Mouse (Mus musculus): Measurements from ENCODE around the gene Rerg.

Gene Rerg

DNA sequence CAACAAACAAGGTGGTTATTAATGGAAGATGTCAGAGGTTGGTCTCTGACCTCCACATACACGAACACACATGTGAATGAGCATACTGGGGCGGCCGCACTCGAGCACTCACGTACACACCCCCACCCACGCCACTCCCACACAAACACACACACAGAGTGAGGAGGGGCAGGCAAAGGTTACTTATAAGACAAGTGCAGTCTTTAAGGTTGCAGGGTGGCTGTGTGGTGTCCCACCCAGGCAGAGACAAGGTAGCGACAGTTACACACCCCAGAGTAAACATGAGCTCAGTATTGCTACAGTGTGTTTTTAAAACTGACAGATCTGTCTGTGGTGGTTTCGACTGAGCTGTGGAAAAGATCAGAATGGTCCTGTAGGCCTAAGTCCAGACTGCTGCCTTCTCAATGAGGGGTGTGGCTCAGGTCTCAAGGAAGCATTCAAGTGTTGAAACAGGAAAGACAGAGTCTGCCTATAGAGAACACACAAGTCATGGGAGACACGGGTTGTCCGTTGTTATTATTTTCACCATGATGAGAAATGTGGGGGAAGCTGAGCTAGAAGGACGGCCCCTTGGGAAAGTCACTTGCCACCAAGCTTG lies 8.7 kb downstream of the Rerg start:
- no peak for DNase-seq

DNA sequence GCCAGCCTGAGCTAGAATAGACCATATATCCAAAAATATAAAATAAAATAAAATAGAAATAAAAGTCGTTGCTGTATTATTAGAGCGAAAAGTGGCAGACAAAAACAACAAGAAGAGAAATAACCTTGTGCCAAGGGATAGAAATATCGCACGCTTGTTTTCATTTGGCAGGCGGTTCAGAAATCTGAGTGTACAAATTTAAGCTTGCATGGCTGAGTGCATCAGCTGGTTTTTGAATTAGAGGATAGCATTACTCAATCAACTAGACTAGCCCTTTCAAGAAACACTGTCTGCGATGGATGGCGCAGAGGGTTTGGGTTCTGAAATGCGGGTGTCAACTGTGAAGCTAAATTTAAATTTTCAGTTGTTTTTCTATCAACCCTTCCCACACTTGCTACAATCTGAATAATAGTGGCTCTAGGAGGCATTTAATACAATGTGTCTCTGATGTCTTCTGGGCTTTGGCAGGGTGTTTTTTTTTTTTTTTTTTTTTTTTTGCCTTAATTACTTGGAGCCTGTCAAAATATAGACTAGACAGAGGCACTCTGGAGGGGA lies 10.8 kb downstream of the Rerg start:
- no peak for DNase-seq

DNA sequence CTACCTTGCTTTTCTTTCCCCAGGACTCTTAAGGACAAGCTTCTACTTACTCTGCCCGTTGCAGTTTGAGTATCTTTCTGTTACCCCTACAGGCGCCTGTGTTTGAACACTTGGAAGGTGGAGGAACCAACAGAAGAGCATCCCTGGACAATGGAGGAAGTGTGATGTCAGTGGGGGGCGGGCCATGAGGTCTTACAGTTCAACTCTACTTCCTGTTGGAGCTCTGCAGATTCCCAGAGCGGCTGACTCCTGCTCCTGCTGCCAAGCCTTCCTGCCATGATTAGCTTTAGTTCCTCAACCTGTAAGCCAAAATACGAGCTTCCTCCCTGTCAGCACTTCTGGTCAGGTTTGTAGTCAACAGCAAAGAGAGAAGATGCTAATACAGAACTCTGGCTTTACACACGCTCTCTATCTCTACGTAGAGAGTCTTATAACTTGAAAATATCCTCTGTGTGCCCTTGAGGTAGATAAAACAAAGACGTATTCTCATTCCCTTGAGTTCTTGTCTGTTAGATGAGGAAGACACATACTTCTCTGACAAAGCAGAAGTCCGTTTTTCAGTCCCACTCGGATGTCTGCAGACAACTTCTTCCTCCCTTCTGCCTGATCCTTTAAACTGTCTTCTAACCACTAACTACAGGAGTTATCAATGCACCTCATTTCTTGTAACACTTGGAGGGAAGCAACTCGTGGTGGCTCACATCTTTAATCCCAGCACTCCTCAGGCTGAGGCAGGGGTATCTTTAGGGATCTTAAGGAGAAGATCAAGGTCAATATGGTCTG lies 13.7 kb downstream of the Rerg start:
- peak in 1 of 2 experiments; percentile 9 for DNase-seq

DNA sequence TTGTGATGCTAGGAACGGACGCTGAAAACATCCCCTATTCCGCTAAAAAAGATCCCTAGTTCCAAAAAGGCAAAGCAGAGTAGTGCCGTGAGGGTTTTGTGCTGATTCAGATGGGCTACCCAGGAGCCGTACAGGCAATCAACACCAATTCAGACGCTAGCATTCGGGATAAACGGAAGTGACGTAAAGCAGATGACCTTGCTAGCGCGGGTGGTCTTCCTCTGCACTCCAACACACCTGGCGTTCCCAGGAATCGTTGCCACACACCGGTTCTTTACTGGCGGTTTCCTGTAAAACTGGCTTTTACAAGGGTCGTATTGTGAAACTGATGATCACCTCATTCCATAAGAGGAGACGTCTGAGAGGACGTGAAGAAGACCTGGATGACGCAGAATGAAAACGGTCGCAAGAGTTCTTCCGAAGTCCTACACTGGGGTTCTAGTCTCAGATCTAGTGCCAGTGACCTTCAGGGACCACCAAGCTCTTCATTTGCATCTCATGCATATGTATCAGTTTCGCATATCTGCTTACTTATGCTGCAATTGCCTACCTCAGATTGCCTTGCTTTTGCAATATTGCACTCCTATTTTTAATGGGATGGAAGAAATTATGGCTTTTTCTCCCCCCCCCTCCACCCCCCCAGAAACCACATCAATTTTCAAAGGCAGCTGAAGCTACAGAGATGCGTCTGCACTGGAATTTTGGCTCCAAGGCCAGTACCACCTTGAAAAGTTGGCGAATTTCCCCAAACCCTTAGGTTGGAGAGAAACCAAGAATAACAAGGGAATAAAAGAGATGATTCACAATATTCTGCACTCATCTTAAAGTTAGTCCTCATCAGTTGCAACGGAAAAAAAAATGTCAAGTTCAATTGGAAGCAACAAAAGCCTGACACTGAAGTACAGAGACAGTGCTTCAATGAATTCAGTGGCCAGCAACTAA lies 14.8 kb downstream of the Rerg start:
- peak; percentile 18 to 19 for DNase-seq

DNA sequence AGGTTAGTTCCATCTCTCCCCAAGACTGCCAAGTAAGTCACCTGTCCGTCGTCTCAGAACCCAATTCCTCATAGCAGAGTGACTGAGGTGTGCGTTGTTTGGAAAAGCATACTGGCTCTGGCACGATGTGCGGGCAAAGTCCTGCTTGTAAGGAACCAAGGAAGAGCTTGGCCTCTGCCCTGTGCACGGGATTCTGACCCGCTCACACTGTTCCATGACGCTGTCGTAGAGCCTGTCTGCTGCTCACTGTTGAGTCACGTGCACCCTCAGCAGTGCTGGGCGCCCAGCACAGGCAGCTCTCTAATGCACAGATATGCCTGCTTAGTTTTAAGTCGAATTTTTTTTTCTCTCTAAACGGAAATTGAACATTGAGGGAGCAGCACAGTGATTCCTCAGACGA lies 17.3 kb downstream of the Rerg start:
- no peak for DNase-seq

DNA sequence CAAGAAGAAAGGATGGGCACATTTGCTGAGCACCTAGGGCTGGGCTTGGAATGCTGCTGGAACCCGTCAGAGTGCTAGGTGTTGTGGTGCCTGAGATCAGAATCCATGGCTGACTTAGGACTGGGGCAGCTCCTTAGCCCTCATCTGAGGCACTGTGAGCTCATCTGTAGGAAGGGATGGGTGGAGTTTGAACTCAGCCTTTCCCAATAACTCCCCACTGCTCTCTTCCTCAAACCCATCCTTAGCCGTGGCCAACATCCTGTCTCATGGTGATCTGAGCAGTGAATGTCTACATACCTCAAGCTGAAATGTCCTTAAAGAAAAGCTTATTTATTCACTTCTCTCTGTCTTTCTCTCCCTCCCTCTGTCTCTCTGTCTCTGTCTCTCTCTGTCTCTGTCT lies 19.3 kb downstream of the Rerg start:
- no peak for DNase-seq

DNA sequence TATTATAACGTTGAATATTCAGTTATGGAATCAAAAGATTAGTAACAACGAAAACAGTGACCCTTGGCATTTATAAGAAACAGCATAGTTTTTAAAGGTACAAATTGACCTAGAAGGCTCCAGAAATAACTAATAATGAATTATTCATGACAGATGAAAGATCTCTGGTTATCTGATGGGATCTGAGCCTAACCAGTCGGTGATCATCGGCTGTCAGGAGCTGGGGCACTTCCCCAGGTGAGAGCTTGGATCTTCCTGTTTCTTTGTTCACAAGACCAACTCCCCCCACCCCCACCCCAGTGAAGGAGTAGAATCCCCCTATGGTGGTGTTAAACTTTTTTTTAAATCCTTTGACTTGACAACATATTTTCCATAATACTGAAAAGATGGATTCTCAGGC lies 20.5 kb downstream of the Rerg start:
- no peak for DNase-seq

DNA sequence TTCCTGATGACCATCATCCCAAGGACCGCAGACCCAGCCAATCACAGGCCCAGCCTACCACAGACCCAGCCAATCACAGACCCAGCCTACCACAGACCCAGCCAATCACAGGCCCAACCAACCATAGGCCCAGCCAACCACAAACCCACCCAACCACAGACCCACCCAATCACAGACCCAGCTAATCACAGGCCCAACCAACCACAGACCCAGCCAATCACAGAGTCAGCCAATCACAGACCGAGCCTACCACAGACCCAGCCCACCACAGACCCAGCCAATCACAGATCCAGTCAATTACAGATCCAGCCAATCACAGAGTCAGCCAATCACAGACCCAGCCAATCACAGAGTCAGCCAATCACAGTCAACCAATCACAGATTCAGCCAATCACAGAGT lies 23.4 kb downstream of the Rerg start:
- no peak for DNase-seq

DNA sequence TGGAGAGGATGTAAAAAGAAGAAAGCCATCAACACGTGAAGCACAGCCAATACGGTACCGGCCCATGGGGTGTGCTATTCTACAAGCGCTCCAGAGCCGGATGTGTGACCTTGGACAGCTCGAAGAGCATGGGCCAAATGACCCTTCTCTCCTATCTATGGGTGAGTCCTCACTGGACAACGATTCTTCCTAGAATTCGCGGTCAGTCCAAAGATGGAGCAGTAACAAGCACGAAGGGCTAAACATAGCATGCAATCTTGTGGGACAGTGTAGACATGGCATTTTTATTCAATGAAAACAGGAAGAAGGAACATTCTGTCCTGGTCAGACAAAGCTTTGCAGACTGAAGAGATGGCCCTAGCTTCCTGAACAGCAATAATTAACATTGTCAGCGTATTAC lies 24.7 kb downstream of the Rerg start:
- DNase-seq, result no peak

DNA sequence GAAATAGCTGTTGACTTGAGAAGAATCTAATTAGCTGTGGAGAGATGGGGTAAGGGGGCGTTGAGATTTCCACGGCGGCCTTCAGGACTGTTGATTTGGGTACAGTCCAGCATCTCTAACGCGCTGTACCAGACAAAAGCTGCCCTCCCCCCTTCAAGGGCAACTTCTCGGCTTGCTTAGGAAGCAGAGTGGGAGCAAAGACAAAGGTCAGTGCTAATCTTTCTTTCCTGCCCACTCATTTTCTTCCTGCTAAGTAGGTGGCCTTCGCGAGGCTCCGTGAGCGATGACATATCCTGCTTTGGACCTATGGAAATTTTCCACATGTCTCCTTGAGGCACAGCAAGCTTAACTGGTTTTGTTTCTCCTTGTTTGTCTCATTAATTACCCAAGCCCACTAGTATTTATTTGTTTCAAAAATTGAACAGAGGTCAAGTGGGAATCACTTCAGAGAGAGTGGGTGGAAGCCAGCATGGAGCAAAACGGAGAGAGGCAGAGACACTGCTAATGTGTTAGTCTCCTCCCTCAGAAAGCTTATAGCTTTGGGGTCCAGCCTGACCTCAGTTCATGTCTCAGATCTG lies 25.2 kb downstream of the Rerg start:
- no peak for DNase-seq

DNA sequence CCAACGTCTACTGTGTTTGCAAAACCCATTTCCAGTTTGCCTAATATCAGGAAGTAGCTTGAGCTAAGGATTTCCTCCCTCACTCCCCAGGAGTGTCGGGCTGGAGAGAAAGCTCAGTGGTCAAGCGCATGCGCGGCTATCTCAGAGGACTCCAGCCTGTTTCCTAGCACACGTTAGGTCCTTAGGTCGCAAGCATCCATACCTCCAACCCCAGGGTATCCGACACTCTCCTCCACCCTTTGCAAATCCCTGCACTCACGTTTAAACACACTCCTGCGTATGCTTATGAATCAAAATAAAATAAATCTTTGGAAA lies 25.8 kb downstream of the Rerg start:
- no peak for DNase-seq

DNA sequence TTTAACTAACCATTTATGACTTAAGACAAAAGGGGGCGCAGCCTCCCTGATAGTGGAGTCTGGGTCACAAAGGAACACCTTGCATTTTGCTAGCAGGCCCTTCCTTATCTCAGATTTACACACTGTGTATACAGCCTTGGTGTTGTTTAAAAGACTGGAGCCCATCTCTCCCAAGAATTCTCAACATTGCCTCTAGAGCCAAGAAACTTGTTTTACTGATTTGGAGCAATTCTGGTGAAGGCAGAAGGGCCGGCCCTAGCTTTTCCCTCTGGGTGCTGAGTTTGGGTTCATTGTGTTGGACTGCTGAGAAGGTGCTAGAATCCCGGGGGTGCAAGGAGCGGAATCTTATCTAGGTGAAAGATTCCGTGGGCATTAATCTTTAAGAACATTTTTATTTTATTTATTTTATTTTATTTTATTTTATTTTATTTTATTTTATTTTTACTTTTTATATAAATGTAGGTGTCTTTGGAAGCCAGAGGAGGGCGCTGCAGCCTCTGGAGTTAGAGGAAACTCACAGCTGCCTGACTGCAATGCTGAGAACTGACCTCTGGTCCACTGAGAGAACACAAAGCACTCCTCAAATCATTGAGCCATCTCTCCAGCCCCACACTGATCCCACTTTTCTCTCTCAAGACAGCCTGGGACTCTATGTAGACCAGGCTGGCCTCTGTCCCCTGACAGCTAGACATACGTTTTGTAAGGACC lies 26.3 kb downstream of the Rerg start:
- DNase-seq, result no peak

DNA sequence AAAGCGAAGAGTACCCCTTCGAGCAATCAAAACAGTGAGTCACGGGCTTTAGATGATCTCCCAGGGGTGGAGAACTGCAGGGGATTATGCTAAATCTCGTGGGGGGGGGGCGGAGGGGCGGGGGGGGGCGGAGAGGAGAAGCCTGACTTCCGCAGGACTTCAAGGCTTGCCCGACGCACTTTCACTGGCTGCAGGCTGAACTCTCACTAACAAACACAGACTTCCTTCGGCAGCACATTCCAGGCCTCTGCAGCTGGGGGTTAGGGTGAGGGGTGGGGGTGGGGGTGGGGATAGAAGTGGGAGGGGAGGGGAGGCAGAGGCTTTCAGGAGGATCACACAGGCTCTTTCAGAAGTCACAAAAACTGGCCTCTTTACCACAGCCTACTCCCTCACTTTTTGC lies 27.5 kb downstream of the Rerg start:
- DNase-seq, result no peak

DNA sequence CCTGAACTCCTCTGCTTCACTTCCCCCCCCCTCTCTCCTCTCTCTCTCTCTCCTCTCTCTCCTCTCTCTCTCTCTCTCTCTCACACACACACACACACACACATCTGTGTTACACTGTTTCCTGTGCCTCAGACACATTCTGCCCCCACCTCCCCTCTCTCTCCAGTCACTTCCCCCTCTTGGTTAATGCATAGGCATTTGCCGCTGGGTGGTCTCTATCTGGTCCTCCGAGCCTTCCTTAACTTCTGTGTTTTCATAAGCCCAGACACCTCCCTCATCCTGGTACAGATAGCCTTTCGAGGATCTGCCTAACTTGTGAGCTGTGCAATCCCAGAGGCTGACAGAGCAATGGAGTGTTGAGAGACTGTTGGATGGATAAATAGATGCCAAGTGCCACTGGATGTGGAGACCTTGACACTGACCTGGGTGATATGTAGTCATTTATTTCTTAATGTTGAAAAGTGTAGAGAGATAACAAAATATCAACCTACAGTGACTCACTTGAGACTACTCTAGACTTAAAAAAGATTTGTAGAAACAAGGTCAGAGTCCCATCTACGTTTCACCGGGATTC lies 29.0 kb downstream of the Rerg start:
- DNase-seq, result no peak

DNA sequence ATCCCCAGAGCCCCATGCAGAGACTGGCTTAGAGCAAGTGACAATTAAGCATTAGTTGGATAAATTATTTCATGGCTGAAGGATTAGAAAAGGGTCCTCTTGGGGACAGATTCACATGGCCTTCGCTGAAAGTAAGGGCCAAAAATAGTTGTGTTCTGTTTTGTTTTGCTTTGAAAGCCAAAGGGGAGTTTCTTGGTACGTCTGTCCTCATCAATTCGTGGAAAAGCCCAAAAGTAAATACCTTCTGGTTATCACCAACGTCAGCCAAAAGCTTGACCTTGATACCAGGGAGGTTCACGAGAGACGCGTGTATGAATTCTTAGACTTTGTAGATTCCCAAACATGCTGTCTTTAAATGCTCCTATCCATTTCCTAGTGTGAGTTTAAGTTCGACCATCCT lies 31.5 kb downstream of the Rerg start:
- no peak for DNase-seq

DNA sequence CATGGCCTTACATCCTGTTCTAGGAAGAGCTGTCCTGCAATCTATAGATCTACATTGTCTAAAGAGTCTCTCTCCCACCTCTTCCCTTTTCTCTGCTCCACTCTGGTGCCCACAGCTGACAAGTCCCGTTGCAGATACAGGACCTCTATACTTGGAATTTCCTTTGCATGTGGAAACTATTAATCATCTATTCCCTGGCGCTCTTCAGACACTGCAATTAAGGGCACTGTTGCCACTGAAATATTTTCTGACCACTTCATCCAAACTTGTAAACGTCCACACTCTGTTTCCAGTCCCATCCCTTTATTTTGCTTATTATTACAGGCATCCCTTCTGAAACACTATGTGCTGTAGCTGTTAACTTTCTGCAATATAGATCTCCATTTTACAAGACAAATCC lies 31.9 kb downstream of the Rerg start:
- DNase-seq, result no peak

DNA sequence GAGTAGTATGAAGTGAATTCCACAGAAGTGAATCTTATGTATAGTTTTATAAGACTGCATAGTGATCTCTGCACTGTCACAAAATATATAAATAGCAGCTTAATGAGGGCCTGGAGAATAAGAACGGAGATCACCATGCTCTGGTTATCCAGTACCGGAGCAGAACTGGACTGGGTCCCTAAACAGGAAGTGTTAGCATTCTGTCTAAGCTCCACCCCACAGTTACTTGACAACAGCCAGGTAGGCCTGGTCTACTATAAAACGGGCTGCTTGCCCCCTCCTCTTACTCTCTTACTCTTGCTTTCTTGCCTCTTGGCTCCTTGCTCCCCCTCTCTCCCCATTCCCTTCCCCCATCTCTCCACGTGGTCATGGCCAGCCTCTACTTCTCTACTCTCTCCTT lies 33.9 kb downstream of the Rerg start:
- no peak for DNase-seq

DNA sequence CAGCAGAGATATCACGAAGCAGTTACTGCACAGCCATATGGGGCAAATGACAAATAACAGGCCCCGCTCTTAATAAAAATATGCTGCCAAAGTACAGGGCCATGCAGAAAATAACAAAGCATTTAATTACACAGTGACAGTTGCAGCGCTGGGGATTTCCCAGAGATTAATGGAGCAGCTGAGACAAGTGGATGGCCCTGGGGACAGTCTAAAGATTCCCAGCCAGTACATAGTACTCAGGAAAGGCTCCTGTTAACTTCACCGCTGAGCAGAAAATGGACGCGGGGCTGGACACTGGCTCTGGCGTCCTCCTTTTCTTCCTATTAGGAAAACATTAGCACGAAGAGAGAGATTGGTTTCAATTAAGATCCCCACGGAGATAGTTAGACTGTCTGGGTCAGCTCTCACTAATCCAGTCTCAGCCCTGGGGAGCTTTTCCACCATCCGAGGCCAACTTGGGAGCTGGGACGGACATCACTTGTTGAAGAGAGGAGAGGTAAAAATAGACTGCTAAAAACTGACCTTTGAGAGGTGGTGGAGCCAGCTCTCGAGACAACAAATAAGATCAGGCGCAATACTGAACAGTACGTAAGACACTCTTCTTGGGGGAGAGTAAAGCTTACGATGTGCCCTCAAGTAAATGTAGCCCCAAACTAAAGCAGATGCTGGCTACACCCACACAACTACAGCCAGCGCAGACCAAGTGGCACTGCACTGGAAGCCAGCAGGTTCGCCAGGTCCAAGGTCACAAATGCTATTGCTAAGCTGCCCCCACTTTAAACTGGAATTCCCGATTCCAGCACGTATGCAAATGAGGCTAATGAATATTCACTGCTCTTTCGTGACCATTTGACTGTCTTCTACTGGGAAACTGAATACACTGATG lies 34.5 kb downstream of the Rerg start:
- peak; percentile 17 to 33 for DNase-seq

DNA sequence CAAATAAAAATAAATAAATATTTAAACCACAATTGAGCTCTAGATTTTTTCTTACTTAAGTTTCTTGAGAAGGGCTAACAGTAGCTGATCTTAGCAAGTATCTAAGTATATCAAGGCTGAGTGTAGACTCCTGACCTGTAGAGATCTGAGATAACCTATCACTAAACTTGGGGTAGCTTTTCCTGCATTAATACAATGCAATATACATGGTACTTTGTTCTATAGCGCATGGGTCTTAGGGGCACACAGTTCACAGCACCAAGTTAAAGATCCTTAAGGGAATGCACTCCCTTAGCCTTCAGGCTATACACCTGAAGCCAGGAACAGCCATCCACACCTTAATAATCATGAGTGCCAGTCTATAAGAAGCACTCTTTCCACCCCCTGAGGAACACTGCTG lies 38.5 kb downstream of the Rerg start:
- DNase-seq, result no peak

DNA sequence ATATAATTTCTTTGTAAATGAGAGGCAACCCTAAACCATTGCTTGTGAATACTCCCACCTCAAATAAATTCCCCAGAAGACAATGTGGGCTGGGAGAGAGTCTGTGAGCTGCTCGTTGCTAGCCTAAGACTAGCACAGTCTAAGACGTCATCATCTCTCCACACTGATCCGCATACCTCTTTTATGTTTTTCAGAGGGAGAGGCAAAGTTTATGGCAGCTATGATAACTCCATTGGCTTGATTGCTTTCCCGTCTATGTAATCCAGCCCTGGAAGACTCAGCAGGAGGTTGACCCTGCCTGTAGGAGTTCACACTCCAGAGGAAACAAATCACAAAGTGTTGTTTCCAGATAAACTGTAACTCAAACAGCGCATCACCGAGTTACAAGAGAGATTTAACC lies 38.9 kb downstream of the Rerg start:
- DNase-seq, result no peak

DNA sequence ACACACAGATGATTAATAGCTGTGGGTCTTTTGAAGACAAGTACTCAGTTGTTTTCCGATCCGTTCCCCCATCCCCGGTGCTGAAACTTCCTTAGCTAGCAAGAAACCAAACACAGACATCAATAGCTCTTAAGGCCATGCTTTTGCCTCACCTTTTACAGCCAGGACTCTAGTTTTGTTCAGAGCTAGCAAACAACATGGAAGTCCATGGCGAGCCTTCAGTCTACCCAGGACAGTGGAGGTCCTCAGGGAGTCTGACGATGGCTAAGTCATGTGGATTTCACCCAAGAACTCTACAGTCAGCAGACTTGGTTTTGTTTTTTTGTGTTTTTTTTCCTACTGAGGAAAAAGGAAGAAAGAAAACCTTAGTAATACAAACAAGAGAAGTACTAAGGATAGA lies 43.4 kb downstream of the Rerg start:
- no peak for DNase-seq
